Mouse (Mus musculus) heart, embryonic 10.5 days (tissue): Measurements from ENCODE around the gene Prss36. TPM values are rescaled to one million over a fixed set of nuclear protein-coding genes. Genes with fewer than 3 reads are reported as not detected.

Experiments used
- DNase-seq: peaks from one replicate; pipeline ENCODE4 v3.0.0-alpha.2; 2017; ENCODE audit warnings: low spot score
- H3K27ac ChIP-seq: fragments of 300-500 bp; sonication (generic); 2 replicates; pipeline ENCODE4 v1.5.1; 2016; ENCODE audit warnings: mild to moderate bottlenecking
- H3K27me3 ChIP-seq: fragments of 300-500 bp; sonication (generic); 2 replicates; pipeline ENCODE4 v1.6.1; 2016; ENCODE audit warnings: mild to moderate bottlenecking; ENCODE audit not compliant: poor library complexity, insufficient read depth, severe bottlenecking
- H3K36me3 ChIP-seq: fragments of 300-500 bp; sonication (generic); 2 replicates; pipeline ENCODE4 v1.6.1; 2016; ENCODE audit warnings: mild to moderate bottlenecking, moderate library complexity
- H3K4me1 ChIP-seq: fragments of 300-500 bp; sonication (generic); 2 replicates; pipeline ENCODE4 v1.6.1; 2016; ENCODE audit warnings: mild to moderate bottlenecking
- H3K4me3 ChIP-seq: fragments of 300-500 bp; sonication (generic); 2 replicates; pipeline ENCODE4 v1.5.1; 2016; ENCODE audit warnings: mild to moderate bottlenecking, moderate library complexity
- H3K9me3 ChIP-seq: fragments of 300-500 bp; sonication (generic); 2 replicates; pipeline ENCODE4 v1.6.1; 2016; ENCODE audit warnings: mild to moderate bottlenecking, moderate library complexity
- WGBS: fragments of 180-500 bp; shearing (Covaris S2); methylation state at CpG from one replicate; pipeline ENCODE4 v1.1.7; 2016; 5-methylcytosine and 5-hydroxymethylcytosine counted together
- polyA plus RNA-seq: library from polyadenylated mRNA; unstranded; fragments of >200 nt; fragmentation: Nextera tagmentation; extraction: Ambion mirVana; gene quantifications from 2 replicates; pipeline ENCODE4 v1.2.1, GENCODE M21; 2016

Gene Prss36
- polyA plus RNA-seq, 1 experiment from 2014 or later: 13.0 TPM

- no peaks in the 10 kb centered on the region for H3K9me3 ChIP-seq
- no peak for DNase-seq
- H3K4me1 ChIP-seq: peaks cover 56% of the 10 kb centered on the region
- peaks cover 31% of the 10 kb centered on the region for H3K27me3 ChIP-seq
- peaks cover 21% of the 10 kb centered on the region for H3K36me3 ChIP-seq
- 77% methylated on average over 5 of the region's 5 CpGs for WGBS
- H3K27ac ChIP-seq: no peak overlapping the region
- H3K4me3 ChIP-seq: no peak overlapping the region
These were observed 15.9 kb downstream of the Prss36 start for GRCm38 (mm10) chr7:127930636-127931035.

GRCm38 (mm10) chr7:127929923-127930322 is 16.6 kb downstream of the Prss36 start, which contains the start of gene Prss8:
Prss8 (minus strand) TSS chr7:127930104.
- H3K9me3 ChIP-seq: no peaks in the 10 kb centered on the region
- H3K4me3 ChIP-seq: peak within 1 kb of the TSS; percentile 55
- H3K4me1 ChIP-seq: peaks cover 51% of the 10 kb centered on the region
- 9% methylated on average over 6 of the region's 6 CpGs for WGBS
- H3K27ac ChIP-seq: peak within 1 kb of the TSS; percentile 76
- no peak for DNase-seq
- H3K36me3 ChIP-seq: peaks cover 25% of the 10 kb centered on the region
- peaks cover 31% of the 10 kb centered on the region for H3K27me3 ChIP-seq

GRCm38 (mm10) chr7:127928596-127928995 is 17.9 kb downstream of the Prss36 start:
- DNase-seq: no peak
- Histone ChIP-seq H3K27ac (no peak overlapping the region), H3K4me1 (peaks cover 44% of the 10 kb centered on the region), H3K9me3 (no peaks in the 10 kb centered on the region), H3K27me3 (peaks cover 31% of the 10 kb centered on the region), H3K36me3 (peaks cover 34% of the 10 kb centered on the region), H3K4me3 (peak overlapping the region; percentile 55)
- 47% methylated on average over 5 of the region's 5 CpGs for WGBS

GRCm38 (mm10) chr7:127927726-127928125 is 18.8 kb downstream of the Prss36 start:
- H3K36me3 ChIP-seq: peaks cover 38% of the 10 kb centered on the region
- 83% methylated on average over 11 of the region's 11 CpGs for WGBS
- H3K9me3 ChIP-seq: no peaks in the 10 kb centered on the region
- no peak overlapping the region for H3K27ac ChIP-seq
- H3K4me1 ChIP-seq: peaks cover 37% of the 10 kb centered on the region
- no peak for DNase-seq
- peaks cover 31% of the 10 kb centered on the region for H3K27me3 ChIP-seq
- no peak overlapping the region for H3K4me3 ChIP-seq

- WGBS: 81% methylated on average over 11 of the region's 11 CpGs
- DNase-seq: no peak
- Histone ChIP-seq H3K4me1 (peaks cover 30% of the 10 kb centered on the region), H3K4me3 (no peak overlapping the region), H3K27ac (no peak overlapping the region), H3K9me3 (no peaks in the 10 kb centered on the region), H3K27me3 (peaks cover 31% of the 10 kb centered on the region), H3K36me3 (peaks cover 46% of the 10 kb centered on the region)
These were observed 19.7 kb downstream of the Prss36 start for GRCm38 (mm10) chr7:127926846-127927245.

- no peak for DNase-seq
- H3K36me3 ChIP-seq: peaks cover 49% of the 10 kb centered on the region
These were observed 20.5 kb downstream of the Prss36 start for GRCm38 (mm10) chr7:127926066-127926465.

GRCm38 (mm10) chr7:127925252-127925651 is 21.3 kb downstream of the Prss36 start:
- Histone ChIP-seq H3K36me3 (peaks cover 56% of the 10 kb centered on the region), H3K4me1 (peaks cover 22% of the 10 kb centered on the region), H3K4me3 (no peak overlapping the region), H3K27me3 (peaks cover 25% of the 10 kb centered on the region), H3K27ac (no peak overlapping the region), H3K9me3 (no peaks in the 10 kb centered on the region)
- 73% methylated on average over 5 of the region's 5 CpGs for WGBS
- no peak for DNase-seq

More at GRCm38 (mm10) chr7:127926066-127926465, 20.5 kb downstream of the Prss36 start:
- Histone ChIP-seq H3K27ac (no peak overlapping the region), H3K9me3 (no peaks in the 10 kb centered on the region), H3K4me1 (peaks cover 23% of the 10 kb centered on the region), H3K4me3 (no peak overlapping the region), H3K27me3 (peaks cover 31% of the 10 kb centered on the region)
- WGBS: 91% methylated on average over 8 of the region's 8 CpGs

GRCm38 (mm10) chr7:127923714-127924113 is 22.8 kb downstream of the Prss36 start:
- 88% methylated on average over 5 of the region's 5 CpGs for WGBS
- peaks cover 7% of the 10 kb centered on the region; the same call in 1 of the 2 replicates for H3K4me1 ChIP-seq
- H3K4me3 ChIP-seq: no peak overlapping the region
- H3K27me3 ChIP-seq: peaks cover 10% of the 10 kb centered on the region
- H3K9me3 ChIP-seq: no peaks in the 10 kb centered on the region
- H3K27ac ChIP-seq: no peak overlapping the region
- no peak for DNase-seq
- peaks cover 61% of the 10 kb centered on the region for H3K36me3 ChIP-seq

GRCm38 (mm10) chr7:127922451-127923275 is 23.9 kb downstream of the Prss36 start:
- DNase-seq: no peak
- Histone ChIP-seq H3K36me3 (peaks cover 65% of the 10 kb centered on the region), H3K27ac (no peak overlapping the region), H3K4me3 (no peak overlapping the region), H3K4me1 (0 out of 2 replicates have a peak, but pooled peaks cover 5% of the 10 kb centered on the region), H3K9me3 (no peaks in the 10 kb centered on the region), H3K27me3 (peaks cover under 1% of the 10 kb centered on the region; the same call in 1 of the 2 replicates)
- WGBS: 79% methylated on average over 6 of the region's 6 CpGs

GRCm38 (mm10) chr7:127921516-127921915 is 25.0 kb downstream of the Prss36 start:
- Histone ChIP-seq H3K36me3 (peaks cover 68% of the 10 kb centered on the region), H3K4me3 (no peak overlapping the region), H3K4me1 (0 out of 2 replicates have a peak, but pooled peaks cover 5% of the 10 kb centered on the region), H3K9me3 (no peaks in the 10 kb centered on the region), H3K27ac (no peak overlapping the region), H3K27me3 (no peaks in the 10 kb centered on the region)
- no peak for DNase-seq
- 63% methylated on average over 8 of the region's 8 CpGs for WGBS

GRCm38 (mm10) chr7:127919290-127919689 is 27.2 kb downstream of the Prss36 start:
- no peak overlapping the region for H3K27ac ChIP-seq
- no peaks in the 10 kb centered on the region for H3K9me3 ChIP-seq
- H3K27me3 ChIP-seq: no peaks in the 10 kb centered on the region
- WGBS: 71% methylated on average over 7 of the region's 7 CpGs
- DNase-seq: no peak
- 0 out of 2 replicates have a peak, but pooled peaks cover 5% of the 10 kb centered on the region for H3K4me1 ChIP-seq
- H3K4me3 ChIP-seq: no peak overlapping the region
- H3K36me3 ChIP-seq: peaks cover 66% of the 10 kb centered on the region

GRCm38 (mm10) chr7:127918203-127918602 is 28.3 kb downstream of the Prss36 start:
- WGBS: 50% methylated on average over 3 of the region's 3 CpGs
- Histone ChIP-seq H3K4me1 (peaks cover 2% of the 10 kb centered on the region), H3K27ac (no peak overlapping the region), H3K27me3 (no peaks in the 10 kb centered on the region), H3K9me3 (no peaks in the 10 kb centered on the region), H3K4me3 (no peak overlapping the region), H3K36me3 (peaks cover 61% of the 10 kb centered on the region)
- DNase-seq: no peak

GRCm38 (mm10) chr7:127915293-127915692 is 31.2 kb downstream of the Prss36 start:
- H3K4me3 ChIP-seq: no peak overlapping the region
- DNase-seq: no peak
- no peaks in the 10 kb centered on the region for H3K9me3 ChIP-seq
- H3K4me1 ChIP-seq: peaks cover 11% of the 10 kb centered on the region
- WGBS: 91% methylated on average over 12 of the region's 12 CpGs
- H3K27me3 ChIP-seq: no peaks in the 10 kb centered on the region
- no peak overlapping the region for H3K27ac ChIP-seq
- peaks cover 42% of the 10 kb centered on the region for H3K36me3 ChIP-seq
